Mouse (Mus musculus) small intestine, adult 10 weeks (tissue): ENCODE data around the gene Polq. TPM values are rescaled to one million over a fixed set of nuclear protein-coding genes. Genes with fewer than 3 reads are reported as not detected.

ENCODE experiments used
- polyA plus RNA-seq: library from polyadenylated mRNA; stranded (reverse); fragments of 350-450 nt; fragmentation: Illumina TruSeq; extraction: RNeasy Lipid Tissue Mini Kit (QIAGEN cat#74804); gene quantifications from one replicate; pipeline ENCODE4 v1.2.3, GENCODE M21; 2014; ENCODE audit warnings: low replicate concordance

The Polq gene
- 4.6 TPM for polyA plus RNA-seq

DNA sequence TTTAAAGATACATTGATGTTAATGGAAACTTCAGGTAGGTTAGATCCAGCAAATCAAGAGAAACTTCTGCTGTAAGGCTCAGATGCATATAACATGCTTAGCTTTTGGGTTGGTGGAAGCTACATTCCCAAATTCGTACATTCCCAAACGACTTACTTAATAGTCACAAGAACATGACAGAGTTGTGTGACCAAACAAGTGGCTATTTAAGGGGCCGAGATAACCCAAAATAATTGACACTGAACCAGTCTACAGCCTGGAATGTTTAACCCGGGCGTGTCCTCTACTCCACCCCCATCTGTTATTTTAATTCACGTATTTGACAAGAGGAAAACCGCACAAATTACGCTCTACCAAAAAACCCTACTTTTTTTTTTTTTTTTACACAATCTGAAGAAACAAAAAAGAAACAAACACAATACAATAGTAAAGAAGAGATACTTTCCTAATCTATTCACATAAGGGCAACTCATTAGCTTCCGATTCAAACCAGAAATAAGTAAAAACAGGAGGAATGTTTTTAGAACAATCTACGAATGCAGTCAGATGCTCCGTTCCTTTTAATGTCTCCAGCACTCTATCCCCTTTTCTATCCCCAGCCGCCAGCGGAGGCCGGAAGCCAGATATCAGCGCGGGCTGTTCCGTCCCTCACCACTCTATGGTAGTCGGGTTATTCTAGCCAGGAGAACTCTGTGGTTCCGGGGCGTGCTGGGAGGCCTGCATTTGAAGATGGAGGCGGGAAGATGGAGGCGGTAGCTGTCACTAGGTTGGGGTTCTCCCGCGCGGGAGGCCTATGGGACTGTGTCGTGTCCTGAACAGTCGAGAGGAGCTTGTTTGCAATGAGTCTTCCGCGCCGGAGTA is at the start of gene Polq:
TSS of gene Polq (plus strand) at position 726 of the 861 bp plus-strand sequence.

GRCm38 (mm10) chr16:36989999-36990625 is 21.5 kb upstream of the Polq start, which contains the start of gene Fbxo40:
TSS of gene Fbxo40 (minus strand) at chr16:36990467.

Other genes starting within 250 kb of the Polq start
- gene Slc15a2, start 226.8 kb upstream of the Polq start, polyA plus RNA-seq, result 51.6 TPM
- 8.2 TPM for gene Iqcb1, start 183.4 kb upstream of the Polq start, polyA plus RNA-seq
- gene Eaf2, start 136.8 kb upstream of the Polq start, polyA plus RNA-seq, result 4.5 TPM
- gene Golgb1, start 136.6 kb upstream of the Polq start, polyA plus RNA-seq, result 19.4 TPM
- 1.5 TPM for gene Hcls1, start 76.8 kb upstream of the Polq start, polyA plus RNA-seq
- not detected for gene Fbxo40, start 21.3 kb upstream of the Polq start, polyA plus RNA-seq